Mouse (Mus musculus): ENCODE results near the gene Cenpb. TPM values are rescaled to one million over a fixed set of nuclear protein-coding genes. Genes with fewer than 3 reads are reported as not detected.

Gene Cenpb
- total and polyA plus RNA-seq, 2 experiments from 2014 or later, result 7.8 to 62.9 TPM

GRCm38 (mm10) chr2:131141336-131141986 is 38.4 kb downstream of the Cenpb start:
- ATAC-seq (ENCODE audit: insufficient read depth, low read depth) (no peak), DNase-seq (ENCODE audit: low spot score) (peak; percentile 5)
- Histone ChIP-seq H3K4me3 (ENCODE audit: low read depth, low read length) (no peak overlapping the region), H3K4me2 (ENCODE audit: low read depth, low read length) (no peak overlapping the region), H3K27ac (ENCODE audit: low read depth) (peak overlapping the region; percentile 56), H3K27me3 (ENCODE audit: control insufficient read depth, insufficient read depth, low read length) (no peaks in the 10 kb centered on the region), H3K4me1 (ENCODE audit: control insufficient read depth, insufficient read depth) (peaks cover 18% of the 10 kb centered on the region; the same call in 1 of the 2 replicates), H3K36me3 (replicated peaks; ENCODE audit: control insufficient read depth, insufficient read depth, low read length) (peaks cover 32% of the 10 kb centered on the region), H3K9me3 (replicated peaks; ENCODE audit: control insufficient read depth, low read length) (no peaks in the 10 kb centered on the region), H3K9ac (replicated peaks; ENCODE audit: low read depth, low read length) (no peak overlapping the region)
- 82% methylated on average over 8 of the region's 8 CpGs for WGBS
- TF ChIP-seq EP300 (IDR thresholded peaks at IDR 0.05; ENCODE audit: low read depth), result no peak
- no peak for TF ChIP-seq CTCF (IDR thresholded peaks at IDR 0.05; ENCODE audit: low read depth)

DNA sequence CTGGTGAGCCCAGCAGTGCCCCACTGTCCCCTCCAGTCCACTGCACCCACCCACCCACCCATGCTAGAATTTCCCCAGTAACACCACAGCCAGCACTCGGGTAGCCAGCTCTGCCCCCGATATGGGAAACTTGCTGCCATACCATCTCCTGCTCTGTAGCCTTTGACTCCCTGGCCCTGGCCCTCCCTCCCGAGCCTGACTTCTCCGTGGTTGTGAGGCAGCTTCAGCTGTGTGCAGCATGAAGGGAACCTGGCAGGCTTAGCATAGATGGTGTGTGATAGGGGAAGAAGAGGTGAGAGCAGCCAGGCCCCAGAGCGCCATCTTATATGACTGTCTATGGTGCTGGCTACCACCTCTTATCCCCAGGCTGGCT is 39.3 kb downstream of the Cenpb start:
- no peak for DNase-seq (ENCODE audit: low spot score)
- peak overlapping the region; percentile 56 for H3K27ac ChIP-seq (ENCODE audit: low read depth)
- no peaks in the 10 kb centered on the region for H3K27me3 ChIP-seq (ENCODE audit: control insufficient read depth, insufficient read depth, low read length)
- H3K36me3 ChIP-seq (replicated peaks; ENCODE audit: control insufficient read depth, insufficient read depth, low read length), result peaks cover 31% of the 10 kb centered on the region
- H3K4me3 ChIP-seq (ENCODE audit: low read depth, low read length), result no peak overlapping the region
- no peaks in the 10 kb centered on the region for H3K9me3 ChIP-seq (replicated peaks; ENCODE audit: control insufficient read depth, low read length)
- H3K4me1 ChIP-seq (ENCODE audit: control insufficient read depth, insufficient read depth), result peaks cover 26% of the 10 kb centered on the region
- TF ChIP-seq EP300 (IDR thresholded peaks at IDR 0.05; ENCODE audit: low read depth), result no peak
- TF ChIP-seq CTCF (IDR thresholded peaks at IDR 0.05; ENCODE audit: low read depth), result no peak
- no peak overlapping the region for H3K9ac ChIP-seq (replicated peaks; ENCODE audit: low read depth, low read length)
- no peak for ATAC-seq (ENCODE audit: insufficient read depth, low read depth)
- WGBS, result 34% methylated on average over 5 of the region's 5 CpGs
- H3K4me2 ChIP-seq (ENCODE audit: low read depth, low read length), result no peak overlapping the region

DNA sequence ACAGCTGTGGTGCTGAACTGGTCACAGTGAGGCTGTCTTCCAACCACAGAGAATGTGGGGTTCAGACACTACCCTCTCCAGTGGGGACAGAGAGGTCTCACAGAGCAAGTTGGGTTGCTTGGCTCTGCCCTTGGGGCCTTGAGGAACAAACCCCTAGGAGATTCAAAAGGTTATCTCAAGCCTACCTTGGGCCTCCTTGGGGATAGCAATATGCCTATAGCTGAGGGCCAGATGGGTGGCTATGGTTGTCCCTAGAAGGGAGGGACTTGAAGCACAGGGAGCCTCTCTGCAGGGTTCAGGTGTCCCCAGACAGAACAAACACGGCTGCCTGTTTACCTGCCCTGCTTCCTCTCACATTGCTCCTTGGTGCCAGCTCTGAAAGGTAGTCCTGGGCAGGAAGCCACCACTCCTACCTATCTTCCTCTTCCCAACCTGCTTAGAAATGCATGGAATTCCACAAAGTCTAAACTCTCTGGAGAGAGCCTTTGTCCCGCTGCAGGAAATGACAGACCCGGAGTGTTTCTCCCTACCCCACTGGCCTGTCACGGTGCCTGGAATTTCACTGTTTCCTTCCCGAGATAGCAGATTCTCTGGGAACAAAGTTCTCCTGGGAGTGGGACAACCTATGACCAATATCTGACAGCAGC is 39.9 kb downstream of the Cenpb start:
- TF ChIP-seq EP300 (IDR thresholded peaks at IDR 0.05; ENCODE audit: low read depth) (no peak), CTCF (IDR thresholded peaks at IDR 0.05; ENCODE audit: low read depth) (no peak)
- Histone ChIP-seq H3K4me3 (ENCODE audit: low read depth, low read length) (no peak overlapping the region), H3K4me1 (ENCODE audit: control insufficient read depth, insufficient read depth) (peaks cover 27% of the 10 kb centered on the region), H3K4me2 (ENCODE audit: low read depth, low read length) (no peak overlapping the region), H3K27ac (ENCODE audit: low read depth) (peak overlapping the region; percentile 83), H3K9me3 (replicated peaks; ENCODE audit: control insufficient read depth, low read length) (no peaks in the 10 kb centered on the region), H3K36me3 (replicated peaks; ENCODE audit: control insufficient read depth, insufficient read depth, low read length) (peaks cover 27% of the 10 kb centered on the region), H3K27me3 (ENCODE audit: control insufficient read depth, insufficient read depth, low read length) (no peaks in the 10 kb centered on the region), H3K9ac (replicated peaks; ENCODE audit: low read depth, low read length) (no peak overlapping the region)
- peak; percentile 42 for ATAC-seq (ENCODE audit: insufficient read depth, low read depth)
- DNase-seq (ENCODE audit: low spot score), result peak; percentile 71
- WGBS, result 13% methylated on average over 5 of the region's 5 CpGs

GRCm38 (mm10) chr2:131139287-131139686 is 40.6 kb downstream of the Cenpb start:
- Histone ChIP-seq H3K27ac (ENCODE audit: low read depth) (peak overlapping the region; percentile 83), H3K4me1 (ENCODE audit: control insufficient read depth, insufficient read depth) (peaks cover 32% of the 10 kb centered on the region), H3K9me3 (replicated peaks; ENCODE audit: control insufficient read depth, low read length) (no peaks in the 10 kb centered on the region), H3K27me3 (ENCODE audit: control insufficient read depth, insufficient read depth, low read length) (no peaks in the 10 kb centered on the region), H3K9ac (replicated peaks; ENCODE audit: low read depth, low read length) (no peak overlapping the region), H3K36me3 (replicated peaks; ENCODE audit: control insufficient read depth, insufficient read depth, low read length) (peaks cover 20% of the 10 kb centered on the region), H3K4me3 (ENCODE audit: low read depth, low read length) (no peak overlapping the region), H3K4me2 (ENCODE audit: low read depth, low read length) (no peak overlapping the region)
- TF ChIP-seq CTCF (IDR thresholded peaks at IDR 0.05; ENCODE audit: low read depth) (no peak), EP300 (IDR thresholded peaks at IDR 0.05; ENCODE audit: low read depth) (no peak)
- ATAC-seq (ENCODE audit: insufficient read depth, low read depth) (no peak), DNase-seq (ENCODE audit: low spot score) (peak; percentile 1)
- WGBS, result 84% methylated on average over 5 of the region's 5 CpGs

DNA sequence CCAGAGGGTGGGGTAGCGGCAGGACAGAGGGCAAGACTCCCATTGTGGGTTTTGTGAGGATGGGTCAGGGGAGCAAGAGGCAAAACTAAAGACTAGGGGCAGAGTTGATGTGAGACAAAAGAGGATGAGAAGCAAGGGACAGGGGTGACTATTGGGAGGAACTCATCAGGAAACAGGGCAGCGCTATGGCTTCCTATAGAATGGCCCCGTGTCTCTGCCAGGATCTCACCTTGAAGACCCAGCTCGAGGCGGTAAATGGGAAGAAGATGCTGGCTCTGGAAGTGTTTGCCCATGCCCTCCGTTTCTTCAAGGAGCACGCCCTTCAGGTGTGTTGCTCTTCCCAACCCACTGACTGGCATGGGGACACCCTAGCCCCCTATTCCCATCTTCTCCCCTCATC is 41.1 kb downstream of the Cenpb start:
- Histone ChIP-seq H3K27me3 (ENCODE audit: control insufficient read depth, insufficient read depth, low read length) (no peaks in the 10 kb centered on the region), H3K4me2 (ENCODE audit: low read depth, low read length) (no peak overlapping the region), H3K4me3 (ENCODE audit: low read depth, low read length) (no peak overlapping the region), H3K9me3 (replicated peaks; ENCODE audit: control insufficient read depth, low read length) (no peaks in the 10 kb centered on the region), H3K9ac (replicated peaks; ENCODE audit: low read depth, low read length) (no peak overlapping the region), H3K27ac (ENCODE audit: low read depth) (peak overlapping the region; percentile 33; the same call in 1 of the 2 replicates), H3K36me3 (replicated peaks; ENCODE audit: control insufficient read depth, insufficient read depth, low read length) (peaks cover 17% of the 10 kb centered on the region), H3K4me1 (ENCODE audit: control insufficient read depth, insufficient read depth) (peaks cover 32% of the 10 kb centered on the region)
- no peak for TF ChIP-seq EP300 (IDR thresholded peaks at IDR 0.05; ENCODE audit: low read depth)
- TF ChIP-seq CTCF (IDR thresholded peaks at IDR 0.05; ENCODE audit: low read depth), result no peak
- no peak for DNase-seq (ENCODE audit: low spot score)
- 93% methylated on average over 7 of the region's 7 CpGs for WGBS
- ATAC-seq (ENCODE audit: insufficient read depth, low read depth), result no peak

Measured in heart, postnatal 0 days (tissue).